In the genomic region with DNA sequence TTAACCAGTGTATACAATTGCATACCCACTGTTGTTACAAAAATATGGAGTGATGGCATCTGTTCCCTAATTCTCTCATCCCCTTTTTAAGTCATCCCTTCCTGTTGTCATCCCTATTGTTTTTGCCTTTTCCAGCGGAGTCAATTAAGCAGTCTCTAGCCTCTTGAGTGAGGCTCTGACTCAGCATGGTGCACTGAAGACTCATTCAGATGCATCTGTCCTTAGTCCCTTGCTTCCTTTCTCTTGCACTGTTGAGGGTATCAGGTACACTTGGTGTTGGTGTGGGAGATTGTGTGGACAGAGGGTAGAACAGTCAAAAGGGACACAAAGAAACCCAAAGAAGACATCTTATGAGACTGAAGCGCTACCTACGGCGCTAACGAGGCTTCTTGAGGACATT, we compare ENCODE assay signal across 27 mouse cellular contexts. TPM values are rescaled to one million over a fixed set of nuclear protein-coding genes. Genes with fewer than 3 reads are reported as not detected.
DNase-seq lines count a peak whose midpoint lies in the region; ATAC-seq and TF ChIP-seq lines count a peak whose summit lies in the region.
"Had no signal": no experiment of that assay in that cellular context is flagged by ENCODE, and none has a peak within 500 bp of the region (broad histone marks: within the 10 kb centered on the region; RNA-seq: fewer than 3 reads in every experiment).

No protein-coding gene starts in this region.

- TF ChIP-seq POLR2A in heart, adult 2 months (IDR thresholded peaks at IDR 0.05; ENCODE audit: insufficient read depth, low read depth, low read length): no peak

- no peaks in the 10 kb centered on the region for H3K79me2 ChIP-seq in heart, adult 2 months (replicated peaks; ENCODE audit: control insufficient read depth, insufficient read depth, low read length)

- peak; percentile 43 for DNase-seq in heart, adult 11 months
- DNase-seq in heart, adult 2 months: no peak
- peak; percentile 6 for DNase-seq in Muller cell, postnatal 12 days (ENCODE audit: inconsistent ontology term)
- DNase-seq in ZHBTc4 (ENCODE audit: low read depth, low spot score): peak; percentile 28
- no peak for DNase-seq in lung, adult 18-20 months
- DNase-seq: adrenal gland, adult 2 months; adrenal gland, postnatal 10 days; adrenal gland, postnatal 25 days; B cell, adult 2 months; cerebellum, adult 11 months; cerebellum, adult 18-20 months; cerebellum, adult 8-10 months; cerebellum, adult 9-11 months; cerebellum, postnatal 14 days; cerebellum, postnatal 36 days; embryo, embryonic 11 days had no signal

- peaks cover 4% of the 10 kb centered on the region; the same call in 1 of the 2 replicates for H3K9me3 ChIP-seq in hindbrain, embryonic 12.5 days (replicated peaks)
- H3K9me3 ChIP-seq: embryonic facial prominence, embryonic 13.5 days; embryonic facial prominence, embryonic 15.5 days had no signal

- intact Hi-C loops in heart, adult 2 months (cut with DNase I): no loop called here

- H3K9ac ChIP-seq in heart, adult 2 months (ENCODE audit: low read depth, low read length): no peak overlapping the region
- H3K9ac ChIP-seq in hindbrain, embryonic 12.5 days: no peak overlapping the region
- H3K9ac ChIP-seq: embryonic facial prominence, embryonic 13.5 days; embryonic facial prominence, embryonic 15.5 days; forebrain, embryonic 12.5 days had no signal

- no peak overlapping the region for H3K4me3 ChIP-seq in heart, adult 2 months
- H3K4me3 ChIP-seq in hindbrain, embryonic 12.5 days: no peak overlapping the region
- H3K4me3 ChIP-seq: embryonic facial prominence, embryonic 13.5 days; embryonic facial prominence, embryonic 15.5 days; erythroblast, embryonic 14.5 days; forebrain, embryonic 10.5 days; forebrain, embryonic 12.5 days had no signal

- ATAC-seq in hindbrain, embryonic 12.5 days (ENCODE audit: low FRiP score): no peak
- ATAC-seq: CD4-positive, CD25-positive, alpha-beta regulatory T cell, adult 4 months; forebrain, embryonic 14.5 days; forebrain, embryonic 16.5 days had no signal

- no peak overlapping the region for H3K4me2 ChIP-seq in hindbrain, embryonic 12.5 days (replicated peaks)
- H3K4me2 ChIP-seq: embryonic facial prominence, embryonic 13.5 days; embryonic facial prominence, embryonic 15.5 days; forebrain, embryonic 12.5 days had no signal

- 86% methylated on average over 5 of the region's 5 CpGs for WGBS in heart, adult 2 months
- 69% methylated on average over 5 of the region's 5 CpGs for WGBS in hindbrain, embryonic 12.5 days

- no peaks in the 10 kb centered on the region for H3K4me1 ChIP-seq in heart, adult 2 months (ENCODE audit: control insufficient read depth, insufficient read depth, low read length)
- H3K4me1 ChIP-seq in hindbrain, embryonic 12.5 days: peaks cover 2% of the 10 kb centered on the region; the same call in 1 of the 2 replicates
- H3K4me1 ChIP-seq: embryonic facial prominence, embryonic 15.5 days had no signal

- TF ChIP-seq CTCF in heart, adult 2 months (IDR thresholded peaks at IDR 0.05): no peak

- H3K27me3 ChIP-seq in heart, adult 2 months (ENCODE audit: control insufficient read depth, insufficient read depth, low read length): no peaks in the 10 kb centered on the region
- no peaks in the 10 kb centered on the region; the same call in 1 of the 2 replicates for H3K27me3 ChIP-seq in hindbrain, embryonic 12.5 days
- H3K27me3 ChIP-seq: CH12.LX; embryonic facial prominence, embryonic 13.5 days; embryonic facial prominence, embryonic 15.5 days; forebrain, embryonic 12.5 days had no signal

- no peak for TF ChIP-seq EP300 in heart, adult 2 months (IDR thresholded peaks at IDR 0.05; ENCODE audit: insufficient read depth, low read depth, low read length)

- no peak overlapping the region for H3K27ac ChIP-seq in heart, adult 2 months
- H3K27ac ChIP-seq in hindbrain, embryonic 12.5 days: no peak overlapping the region
- H3K27ac ChIP-seq: embryonic facial prominence, embryonic 13.5 days; embryonic facial prominence, embryonic 15.5 days; forebrain, embryonic 10.5 days; forebrain, embryonic 12.5 days had no signal

- H3K36me3 ChIP-seq in heart, adult 2 months (ENCODE audit: control insufficient read depth, insufficient read depth, low read length): no peaks in the 10 kb centered on the region
- H3K36me3 ChIP-seq in hindbrain, embryonic 12.5 days: no peaks in the 10 kb centered on the region
- H3K36me3 ChIP-seq: embryonic facial prominence, embryonic 13.5 days; embryonic facial prominence, embryonic 15.5 days; forebrain, embryonic 10.5 days; forebrain, embryonic 12.5 days; G1E had no signal

RNA-seq across cellular contexts. Expression of a gene that starts 19.4 kb away (rescaled TPM):
- 10 to 100 TPM; 13.0 to 14.9 TPM for total RNA-seq in heart, adult 2 months (2021)
- polyA plus RNA-seq in heart, adult 2 months (2012; rRNA removed): 11.7 and 19.0 TPM in 2 replicates
- polyA plus RNA-seq in hindbrain, embryonic 12.5 days (2016; fragmentation: Nextera tagmentation; extraction: Ambion mirVana): 203 and 213 TPM in 2 replicates
- polyA plus RNA-seq: erythroblast, embryonic 14.5 days had no signal

Comparison
In these comparisons a context has a peak if more than half of its experiments do, and no peak if none do; other contexts are left out.
1. DNase-seq: peak in heart, adult 11 months (single experiment), Muller cell, postnatal 12 days (single experiment) and ZHBTc4 (single experiment); none in heart, adult 2 months (0 of 2) and lung, adult 18-20 months (0 of 2).
2. RNA of a gene that starts 19.4 kb away (polyA plus RNA-seq): 203 to 213 TPM in hindbrain, embryonic 12.5 days; 11.7 to 19.0 TPM in heart, adult 2 months; every median in the first group is over 10 times any median in the second.